Mouse (Mus musculus) forebrain, embryonic 15.5 days (tissue): Measurements from ENCODE around the gene 6330409D20Rik. TPM values are rescaled to one million over a fixed set of nuclear protein-coding genes. Genes with fewer than 3 reads are reported as not detected.

Experiments
- ATAC-seq: fragments of 200-750 bp; cut with Nextera tagmentation; replicated peaks from 2 replicates; pipeline ENCODE4 v1.8.0; 2017; ENCODE audit warnings: mild to moderate bottlenecking, moderate TSS enrichment, moderate library complexity
- H3K27ac ChIP-seq: fragments of 300-500 bp; sonication (generic); replicated peaks from 2 replicates; pipeline ENCODE4 v1.5.1; 2015; ENCODE audit warnings: mild to moderate bottlenecking, inconsistent platforms
- H3K27me3 ChIP-seq: fragments of 300-500 bp; sonication (generic); 2 replicates; pipeline ENCODE4 v1.6.1; 2015; ENCODE audit warnings: inconsistent platforms
- H3K36me3 ChIP-seq: fragments of 300-500 bp; sonication (generic); 2 replicates; pipeline ENCODE4 v1.6.1; 2015; ENCODE audit warnings: mild to moderate bottlenecking, inconsistent platforms
- H3K4me1 ChIP-seq: fragments of 300-500 bp; sonication (generic); 2 replicates; pipeline ENCODE4 v1.6.1; 2015; ENCODE audit warnings: inconsistent platforms
- H3K4me2 ChIP-seq: fragments of 300-500 bp; sonication (generic); replicated peaks from 2 replicates; pipeline ENCODE4 v1.6.1; 2015; ENCODE audit warnings: mild to moderate bottlenecking, inconsistent platforms
- H3K4me3 ChIP-seq: fragments of 300-500 bp; sonication (generic); 2 replicates; pipeline ENCODE4 v1.5.1; 2015; ENCODE audit warnings: mild to moderate bottlenecking, inconsistent platforms
- H3K9ac ChIP-seq: fragments of 300-500 bp; sonication (generic); replicated peaks from 2 replicates; pipeline ENCODE4 v1.6.1; 2015; ENCODE audit warnings: mild to moderate bottlenecking, inconsistent platforms
- H3K9me3 ChIP-seq: fragments of 300-500 bp; sonication (generic); 2 replicates; pipeline ENCODE4 v1.6.1; 2016; ENCODE audit warnings: inconsistent platforms
- WGBS: fragments of 180-500 bp; shearing (Covaris S2); methylation state at CpG from one replicate; pipeline ENCODE4 v1.1.7; 2015; ENCODE audit warnings: mixed read lengths; 5-methylcytosine and 5-hydroxymethylcytosine counted together
- polyA plus RNA-seq: library from polyadenylated mRNA; unstranded; fragments of >200 nt; fragmentation: Nextera tagmentation; extraction: Ambion mirVana; gene quantifications from 2 replicates; pipeline ENCODE4 v1.2.1, GENCODE M21; 2015

6330409D20Rik gene
- polyA plus RNA-seq, 1 experiment from 2014 or later: 2.7 TPM

GRCm38 (mm10) chr2:32720053-32720452, 20.8 kb downstream of the 6330409D20Rik start:
- WGBS: 94% methylated on average over 3 of the region's 3 CpGs
- Histone ChIP-seq H3K4me3 (no peak overlapping the region), H3K9ac (no peak overlapping the region), H3K36me3 (no peaks in the 10 kb centered on the region), H3K27ac (no peak overlapping the region), H3K4me2 (no peak overlapping the region), H3K27me3 (no peaks in the 10 kb centered on the region), H3K9me3 (no peaks in the 10 kb centered on the region), H3K4me1 (0 out of 2 replicates have a peak, but pooled peaks cover 7% of the 10 kb centered on the region)
- no peak for ATAC-seq

GRCm38 (mm10) chr2:32718761-32719160, 22.1 kb downstream of the 6330409D20Rik start:
- no peaks in the 10 kb centered on the region for H3K9me3 ChIP-seq
- ATAC-seq: peak; percentile 30; the same call in 1 of the 2 replicates
- no peak overlapping the region for H3K9ac ChIP-seq
- WGBS: 28% methylated on average over 9 of the region's 9 CpGs
- no peak overlapping the region for H3K4me2 ChIP-seq
- no peak overlapping the region for H3K4me3 ChIP-seq
- no peaks in the 10 kb centered on the region for H3K36me3 ChIP-seq
- H3K27ac ChIP-seq: 0 out of 2 replicates have a peak overlapping the region, but pooled peaks have one; percentile 11
- peaks cover 13% of the 10 kb centered on the region for H3K4me1 ChIP-seq
- no peaks in the 10 kb centered on the region for H3K27me3 ChIP-seq

GRCm38 (mm10) chr2:32714987-32715425, 25.8 kb downstream of the 6330409D20Rik start:
- Histone ChIP-seq H3K4me1 (peaks cover 25% of the 10 kb centered on the region), H3K4me3 (no peak overlapping the region), H3K27ac (no peak overlapping the region), H3K9me3 (no peaks in the 10 kb centered on the region), H3K9ac (no peak overlapping the region), H3K4me2 (no peak overlapping the region), H3K36me3 (peaks cover 7% of the 10 kb centered on the region), H3K27me3 (no peaks in the 10 kb centered on the region)
- 78% methylated on average over 4 of the region's 4 CpGs for WGBS
- ATAC-seq: no peak

- H3K36me3 ChIP-seq: peaks cover 14% of the 10 kb centered on the region
- 67% methylated on average over 11 of the region's 11 CpGs for WGBS
- peak overlapping the region; percentile 96; the same call in 1 of the 2 replicates for H3K4me2 ChIP-seq
- no peaks in the 10 kb centered on the region for H3K9me3 ChIP-seq
- no peaks in the 10 kb centered on the region for H3K27me3 ChIP-seq
- no peak for ATAC-seq
- no peak overlapping the region for H3K4me3 ChIP-seq
- peaks cover 25% of the 10 kb centered on the region for H3K4me1 ChIP-seq
- peak overlapping the region; percentile 100 for H3K27ac ChIP-seq
- H3K9ac ChIP-seq: peak overlapping the region; percentile 92; the same call in 1 of the 2 replicates
Observed at GRCm38 (mm10) chr2:32714117-32714986, 26.5 kb downstream of the 6330409D20Rik start.

- Histone ChIP-seq H3K36me3 (peaks cover 24% of the 10 kb centered on the region), H3K27me3 (no peaks in the 10 kb centered on the region), H3K9ac (peak within 1 kb of the TSS; percentile 92), H3K27ac (peak within 1 kb of the TSS; percentile 100), H3K4me3 (peak within 1 kb of the TSS; percentile 99), H3K4me1 (peaks cover 21% of the 10 kb centered on the region), H3K9me3 (no peaks in the 10 kb centered on the region), H3K4me2 (peak within 1 kb of the TSS; percentile 96)
- WGBS: under 1% methylated on average over 60 of the region's 79 CpGs
- ATAC-seq: peak; percentile 87
Observed at GRCm38 (mm10) chr2:32712934-32713817, 27.6 kb downstream of the 6330409D20Rik start, which contains the start of gene Cdk9. TSS of gene Cdk9 (minus strand) at chr2:32713076.

GRCm38 (mm10) chr2:32712586-32712933, 28.3 kb downstream of the 6330409D20Rik start:
- peak; percentile 90 for ATAC-seq
- WGBS: under 1% methylated on average over 35 of the region's 44 CpGs

GRCm38 (mm10) chr2:32712108-32712551, 28.7 kb downstream of the 6330409D20Rik start:
- Histone ChIP-seq H3K36me3 (peaks cover 33% of the 10 kb centered on the region), H3K9ac (peak overlapping the region; percentile 92), H3K4me1 (peaks cover 21% of the 10 kb centered on the region), H3K9me3 (no peaks in the 10 kb centered on the region), H3K4me3 (peak overlapping the region; percentile 99), H3K27ac (peak overlapping the region; percentile 100), H3K27me3 (no peaks in the 10 kb centered on the region), H3K4me2 (peak overlapping the region; percentile 96)
- peak; percentile 16 for ATAC-seq
- WGBS: under 1% methylated on average over 41 of the region's 41 CpGs

More at GRCm38 (mm10) chr2:32712586-32712933, 28.3 kb downstream of the 6330409D20Rik start:
- peak overlapping the region; percentile 96 for H3K4me2 ChIP-seq
- peak overlapping the region; percentile 99 for H3K4me3 ChIP-seq
- no peaks in the 10 kb centered on the region for H3K9me3 ChIP-seq
- no peaks in the 10 kb centered on the region for H3K27me3 ChIP-seq
- peak overlapping the region; percentile 92 for H3K9ac ChIP-seq
- peaks cover 30% of the 10 kb centered on the region for H3K36me3 ChIP-seq
- peaks cover 21% of the 10 kb centered on the region for H3K4me1 ChIP-seq
- peak overlapping the region; percentile 100 for H3K27ac ChIP-seq

GRCm38 (mm10) chr2:32711301-32712056, 29.3 kb downstream of the 6330409D20Rik start:
- Histone ChIP-seq H3K27me3 (no peaks in the 10 kb centered on the region), H3K36me3 (peaks cover 39% of the 10 kb centered on the region), H3K9ac (peak overlapping the region; percentile 92), H3K4me3 (peak overlapping the region; percentile 99), H3K9me3 (no peaks in the 10 kb centered on the region), H3K27ac (peak overlapping the region; percentile 100; the same call in 1 of the 2 replicates), H3K4me2 (peak overlapping the region; percentile 96), H3K4me1 (peaks cover 21% of the 10 kb centered on the region)
- ATAC-seq: no peak
- WGBS: 27% methylated on average over 9 of the region's 9 CpGs

- ATAC-seq: no peak
- peaks cover 21% of the 10 kb centered on the region for H3K4me1 ChIP-seq
- H3K27me3 ChIP-seq: no peaks in the 10 kb centered on the region
- WGBS: 91% methylated on average over 5 of the region's 5 CpGs
- peaks cover 50% of the 10 kb centered on the region for H3K36me3 ChIP-seq
- H3K4me3 ChIP-seq: no peak overlapping the region
- H3K9ac ChIP-seq: no peak overlapping the region
- no peaks in the 10 kb centered on the region for H3K9me3 ChIP-seq
- no peak overlapping the region for H3K27ac ChIP-seq
- H3K4me2 ChIP-seq: no peak overlapping the region
Observed at GRCm38 (mm10) chr2:32710425-32710824, 30.4 kb downstream of the 6330409D20Rik start.

GRCm38 (mm10) chr2:32709521-32710137, 31.2 kb downstream of the 6330409D20Rik start:
- WGBS: 90% methylated on average over 20 of the region's 20 CpGs
- Histone ChIP-seq H3K4me3 (no peak overlapping the region), H3K9ac (no peak overlapping the region), H3K27me3 (no peaks in the 10 kb centered on the region), H3K36me3 (peaks cover 57% of the 10 kb centered on the region), H3K4me2 (no peak overlapping the region), H3K27ac (no peak overlapping the region), H3K9me3 (no peaks in the 10 kb centered on the region), H3K4me1 (peaks cover 21% of the 10 kb centered on the region)
- ATAC-seq: no peak

- H3K4me2 ChIP-seq: no peak overlapping the region
- 27% methylated on average over 3 of the region's 3 CpGs for WGBS
- peaks cover 14% of the 10 kb centered on the region for H3K4me1 ChIP-seq
- H3K27ac ChIP-seq: no peak overlapping the region
- H3K36me3 ChIP-seq: peaks cover 66% of the 10 kb centered on the region
- no peaks in the 10 kb centered on the region for H3K9me3 ChIP-seq
- H3K27me3 ChIP-seq: no peaks in the 10 kb centered on the region
- no peak for ATAC-seq
- H3K9ac ChIP-seq: no peak overlapping the region
- H3K4me3 ChIP-seq: no peak overlapping the region
Observed at GRCm38 (mm10) chr2:32708643-32709042, 32.2 kb downstream of the 6330409D20Rik start.
